Mouse (Mus musculus): Measurements from ENCODE around the gene Gria1.

GRCm38 (mm10) chr11:57039306-57039705, 28.1 kb downstream of the Gria1 start:
- TF ChIP-seq ZC3H11A (IDR thresholded peaks at IDR 0.05; ENCODE audit: borderline replicate concordance, low read depth, low read length), result no peak
- TF ChIP-seq CHD2 (IDR thresholded peaks at IDR 0.05; ENCODE audit: low read depth, low read length), result no peak
- TF ChIP-seq HCFC1 (IDR thresholded peaks at IDR 0.05; ENCODE audit: borderline replicate concordance, insufficient read depth, low read length), result no peak

Measured in ES-E14 (cell line).